23 mouse cellular contexts compared by ENCODE assay signal in the genomic region with DNA sequence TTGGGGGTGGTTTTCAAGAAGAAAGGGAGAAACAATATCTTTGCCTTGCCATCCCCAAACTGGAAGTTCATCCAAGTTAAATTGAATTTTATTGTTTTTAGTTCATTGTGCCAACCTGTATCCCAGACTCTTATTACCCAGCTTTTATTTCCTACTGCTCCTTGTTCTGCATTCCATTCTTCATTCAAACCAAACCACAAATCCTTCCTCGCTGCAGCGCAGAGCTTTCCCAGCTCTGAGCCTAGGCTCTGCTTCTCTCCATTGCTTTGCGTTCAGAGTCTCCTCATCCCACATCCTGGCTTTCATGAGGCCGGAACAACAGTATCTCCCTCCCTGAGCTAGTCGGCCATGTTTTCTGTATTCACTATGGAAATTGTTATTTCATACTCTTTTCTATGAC. TPM values are rescaled to one million over a fixed set of nuclear protein-coding genes. Genes with fewer than 3 reads are reported as not detected.
A peak's percentile ranks its signal among the peaks of the same experiment; 100 is the strongest.
DNase-seq lines count a peak whose midpoint lies in the region; ATAC-seq and TF ChIP-seq lines count a peak whose summit lies in the region.
"Had no signal": no experiment of that assay in that cellular context is flagged by ENCODE, and none has a peak within 500 bp of the region (broad histone marks: within the 10 kb centered on the region; RNA-seq: fewer than 3 reads in every experiment).

No protein-coding gene starts in this region.

- H3K4me3 ChIP-seq in kidney, postnatal 0 days (replicated peaks; ENCODE audit: low read depth, low read length) = no peak overlapping the region
- no peak overlapping the region for H3K4me3 ChIP-seq in embryonic facial prominence, embryonic 14.5 days (ENCODE audit: low read depth, low read length)
- no peak overlapping the region for H3K4me3 ChIP-seq in embryonic fibroblast, embryonic 13.5 days (ENCODE audit: insufficient read depth, low read length)
- no peak overlapping the region for H3K4me3 ChIP-seq in midbrain, embryonic 11.5 days (ENCODE audit: low read depth, low read length)
- H3K4me3 ChIP-seq: embryonic facial prominence, embryonic 12.5 days; forebrain, embryonic 10.5 days; forebrain, embryonic 12.5 days had no signal

- CTCF ChIA-PET in Patski (lab: Charles Lee) = no interaction called here

- ATAC-seq in kidney, postnatal 0 days (replicated peaks; ENCODE audit: low FRiP score, low read depth) = no peak
- peak; percentile 85 for ATAC-seq in Patski
- peak; percentile 72; the same call in 1 of the 2 replicates for ATAC-seq in embryonic facial prominence, embryonic 14.5 days (ENCODE audit: low read depth)
- ATAC-seq in midbrain, embryonic 11.5 days (ENCODE audit: low FRiP score) = no peak
- ATAC-seq: activated CD4-positive, CD25-positive, alpha-beta regulatory T cell, adult 4 months; forebrain, embryonic 14.5 days; forebrain, embryonic 16.5 days had no signal

- no peaks in the 10 kb centered on the region for H3K4me1 ChIP-seq in kidney, postnatal 0 days (replicated peaks; ENCODE audit: insufficient read depth, low read length)
- H3K4me1 ChIP-seq in embryonic facial prominence, embryonic 14.5 days (ENCODE audit: control insufficient read depth, insufficient read depth, low read length) = peaks cover 4% of the 10 kb centered on the region; the same call in 1 of the 2 replicates
- H3K4me1 ChIP-seq in embryonic fibroblast, embryonic 13.5 days (ENCODE audit: control insufficient read depth, insufficient read depth, low read length) = no peaks in the 10 kb centered on the region; the same call in 1 of the 2 replicates
- no peaks in the 10 kb centered on the region for H3K4me1 ChIP-seq in midbrain, embryonic 11.5 days (ENCODE audit: control insufficient read depth, insufficient read depth, low read length)
- H3K4me1 ChIP-seq: embryonic facial prominence, embryonic 12.5 days; forebrain, embryonic 10.5 days; forebrain, embryonic 12.5 days had no signal

- H3K9me3 ChIP-seq in kidney, postnatal 0 days (replicated peaks; ENCODE audit: low read length) = no peaks in the 10 kb centered on the region
- no peaks in the 10 kb centered on the region for H3K9me3 ChIP-seq in embryonic facial prominence, embryonic 14.5 days (ENCODE audit: control insufficient read depth, low read length)
- H3K9me3 ChIP-seq in midbrain, embryonic 11.5 days (ENCODE audit: control insufficient read depth, low read length) = no peaks in the 10 kb centered on the region
- H3K9me3 ChIP-seq: embryonic facial prominence, embryonic 12.5 days; forebrain, embryonic 10.5 days; forebrain, embryonic 12.5 days had no signal

- no peaks in the 10 kb centered on the region for H3K27me3 ChIP-seq in kidney, postnatal 0 days (ENCODE audit: insufficient read depth, low read length)
- H3K27me3 ChIP-seq in Patski = no peaks in the 10 kb centered on the region
- H3K27me3 ChIP-seq in embryonic facial prominence, embryonic 14.5 days (replicated peaks; ENCODE audit: control insufficient read depth, insufficient read depth, low read length) = no peaks in the 10 kb centered on the region
- no peaks in the 10 kb centered on the region for H3K27me3 ChIP-seq in midbrain, embryonic 11.5 days (ENCODE audit: control insufficient read depth, insufficient read depth, low read length)
- H3K27me3 ChIP-seq: embryonic facial prominence, embryonic 12.5 days; forebrain, embryonic 12.5 days had no signal

- no peak overlapping the region for H3K9ac ChIP-seq in kidney, postnatal 0 days (ENCODE audit: low read depth, low read length)
- no peak overlapping the region for H3K9ac ChIP-seq in embryonic facial prominence, embryonic 14.5 days (ENCODE audit: low read depth, low read length)
- H3K9ac ChIP-seq in midbrain, embryonic 11.5 days (ENCODE audit: low read length) = no peak overlapping the region
- H3K9ac ChIP-seq: embryonic facial prominence, embryonic 12.5 days; forebrain, embryonic 12.5 days had no signal

- H3K27ac ChIP-seq in kidney, postnatal 0 days = no peak overlapping the region
- peak overlapping the region; percentile 72 for H3K27ac ChIP-seq in embryonic facial prominence, embryonic 14.5 days (replicated peaks; ENCODE audit: low read depth, low read length)
- peak overlapping the region; percentile 57 for H3K27ac ChIP-seq in embryonic fibroblast, embryonic 13.5 days (ENCODE audit: insufficient read depth, low read length)
- H3K27ac ChIP-seq in midbrain, embryonic 11.5 days (ENCODE audit: low read depth, low read length) = no peak overlapping the region
- H3K27ac ChIP-seq: embryonic facial prominence, embryonic 12.5 days; forebrain, embryonic 10.5 days; forebrain, embryonic 12.5 days had no signal

- peaks cover 9% of the 10 kb centered on the region; the same call in 1 of the 2 replicates for H3K36me3 ChIP-seq in kidney, postnatal 0 days (ENCODE audit: insufficient read depth, low read length)
- H3K36me3 ChIP-seq in embryonic facial prominence, embryonic 14.5 days (ENCODE audit: control insufficient read depth, insufficient read depth, low read length) = peaks cover 19% of the 10 kb centered on the region
- H3K36me3 ChIP-seq in midbrain, embryonic 11.5 days (ENCODE audit: control insufficient read depth, insufficient read depth, low read length) = no peaks in the 10 kb centered on the region

- no peak for TF ChIP-seq POLR2A in embryonic fibroblast, embryonic 13.5 days (IDR thresholded peaks at IDR 0.05; ENCODE audit: low read depth, low read length)

- no peak overlapping the region for H3K4me2 ChIP-seq in kidney, postnatal 0 days (ENCODE audit: low read length)
- no peak overlapping the region for H3K4me2 ChIP-seq in embryonic facial prominence, embryonic 14.5 days (ENCODE audit: low read depth, low read length)
- no peak overlapping the region for H3K4me2 ChIP-seq in midbrain, embryonic 11.5 days
- H3K4me2 ChIP-seq: embryonic facial prominence, embryonic 12.5 days; forebrain, embryonic 12.5 days had no signal

- no peak for TF ChIP-seq CTCF in kidney, postnatal 0 days (IDR thresholded peaks at IDR 0.05; ENCODE audit: low read depth)
- no peak for TF ChIP-seq CTCF in Patski (IDR thresholded peaks at IDR 0.05)
- TF ChIP-seq CTCF in embryonic fibroblast, embryonic 13.5 days (IDR thresholded peaks at IDR 0.05; ENCODE audit: borderline replicate concordance, insufficient read depth, low read length) = no peak

- DNase-seq in kidney, postnatal 0 days (ENCODE audit: low spot score) = peak; percentile 37
- DNase-seq in kidney, postnatal 4 days = no peak
- DNase-seq in Patski (ENCODE audit: low read depth, low spot score) = peak; percentile 46
- DNase-seq in embryonic facial prominence, embryonic 14.5 days (ENCODE audit: low spot score) = peak; percentile 67
- DNase-seq in midbrain, embryonic 11.5 days (ENCODE audit: low spot score, missing footprints) = no peak
- DNase-seq in thymus, postnatal 4 days = no peak
- DNase-seq in left cerebral cortex, postnatal 14 days (ENCODE audit: low spot score in 2 of 2) = no peak
- DNase-seq: adrenal gland, adult 8-10 months; adrenal gland, postnatal 25 days; cerebellum, adult 11 months; cerebellum, adult 18-20 months; cerebellum, adult 8-10 months; cerebellum, adult 9-11 months; cerebellum, postnatal 14 days; cerebellum, postnatal 36 days; embryo, embryonic 11 days had no signal

- POLR2A ChIA-PET in Patski (lab: Charles Lee) = no interaction called here

- whole genome bisulfite sequencing in kidney, postnatal 0 days = 68% methylated on average over 5 of the region's 5 CpGs
- 51% methylated on average over 5 of the region's 5 CpGs for WGBS in embryonic facial prominence, embryonic 14.5 days
- 89% methylated on average over 5 of the region's 5 CpGs for WGBS in midbrain, embryonic 11.5 days

- intact Hi-C loops in left cerebral cortex, postnatal 14 days (cut with DNase I) = no loop called here

- in situ Hi-C loops in Patski (cut with MboI; ENCODE audit: low pct_unique_long_range_greater_than_20kb) = no loop called here

RNA-seq across cellular contexts. Expression of a gene that starts 20.8 kb away (rescaled TPM):
- polyA plus RNA-seq in kidney, postnatal 0 days (2015; fragmentation: Nextera tagmentation; extraction: Ambion mirVana) = 87.8 and 98.4 TPM in 2 replicates
- polyA plus RNA-seq in Patski (2021) = 83.5 TPM
- 65.5 and 65.9 TPM in 2 replicates for polyA plus RNA-seq in embryonic facial prominence, embryonic 14.5 days (2014; fragmentation: Nextera tagmentation; extraction: Ambion mirVana)
- polyA plus RNA-seq in embryonic fibroblast, embryonic 13.5 days (2011; ENCODE audit: insufficient read length, low read depth, missing spikeins) = 55.5 and 63.0 TPM in 2 replicates
- polyA plus RNA-seq in midbrain, embryonic 11.5 days (2014; fragmentation: Nextera tagmentation; extraction: Ambion mirVana) = 48.1 and 51.7 TPM in 2 replicates
- 10 to 100 TPM; 22.7 to 25.6 TPM for total RNA-seq in left cerebral cortex, postnatal 14 days (2021)

Comparison
In these comparisons a context has a peak if more than half of its experiments do, and no peak if none do; other contexts are left out.
1. DNase-seq: peak in kidney, postnatal 0 days (single experiment), Patski (single experiment) and embryonic facial prominence, embryonic 14.5 days (single experiment); none in kidney, postnatal 4 days (0 of 2), midbrain, embryonic 11.5 days (single experiment), thymus, postnatal 4 days (single experiment) and left cerebral cortex, postnatal 14 days (0 of 2).
2. ATAC-seq: peak in Patski (single experiment) and embryonic facial prominence, embryonic 14.5 days (single experiment); none in kidney, postnatal 0 days (single experiment) and midbrain, embryonic 11.5 days (single experiment).
3. H3K27ac ChIP-seq: peak in embryonic facial prominence, embryonic 14.5 days (single experiment) and embryonic fibroblast, embryonic 13.5 days (single experiment); none in kidney, postnatal 0 days (single experiment) and midbrain, embryonic 11.5 days (single experiment).